Mouse (Mus musculus): ENCODE results near the gene Fbxo44.

- TF ChIP-seq CTCF (conservative IDR thresholded peaks at IDR 0.05; ENCODE audit: low read length) (no peak), NANOG (IDR thresholded peaks at IDR 0.05; ENCODE audit: borderline replicate concordance, low read length) (no peak), POU5F1 (IDR thresholded peaks at IDR 0.05; ENCODE audit: borderline replicate concordance, low read length) (no peak)
Observed at GRCm38 (mm10) chr4:148171261-148171660, 11.0 kb upstream of the Fbxo44 start.
